Mouse (Mus musculus) heart, postnatal 0 days (tissue): ENCODE measurements at regions not wholly inside any gene's neighbourhood (a gene's known extent, or its start where the extent isn't known, plus 50 kb on each side); places are given as distances from the start of the nearest gene placed in this dataset.

Experiments
- ATAC-seq: fragments of 200-750 bp; cut with Nextera tagmentation; 2 replicates; pipeline ENCODE4 v1.8.0; 2017; ENCODE audit warnings: low read depth, moderate number of reproducible peaks, moderate library complexity; ENCODE audit not compliant: insufficient read depth
- DNase-seq: peaks from one replicate; pipeline ENCODE4 v3.0.0-alpha.2; 2016; ENCODE audit warnings: low spot score
- H3K27ac ChIP-seq: fragments of 300-500 bp; sonication (generic); 2 replicates; pipeline ENCODE4 v1.5.1; 2014; ENCODE audit warnings: low read depth, mild to moderate bottlenecking
- H3K27me3 ChIP-seq: fragments of 300-500 bp; sonication (generic); 2 replicates; pipeline ENCODE4 v1.6.1; 2014; ENCODE audit warnings: low read length, mixed read lengths; ENCODE audit not compliant: control insufficient read depth, insufficient read depth
- H3K36me3 ChIP-seq: fragments of 300-500 bp; sonication (generic); replicated peaks from 2 replicates; pipeline ENCODE4 v1.6.1; 2014; ENCODE audit warnings: low read length, mixed read lengths; ENCODE audit not compliant: control insufficient read depth, insufficient read depth
- H3K4me1 ChIP-seq: fragments of 300-500 bp; sonication (generic); 2 replicates; pipeline ENCODE4 v1.6.1; 2014; ENCODE audit warnings: antibody characterized with exemption; ENCODE audit not compliant: control insufficient read depth, insufficient read depth
- H3K4me2 ChIP-seq: fragments of 300-500 bp; sonication (generic); 2 replicates; pipeline ENCODE4 v1.6.1; 2014; ENCODE audit warnings: low read depth, mild to moderate bottlenecking, low read length, moderate library complexity
- H3K4me3 ChIP-seq: fragments of 300-500 bp; sonication (generic); 2 replicates; pipeline ENCODE4 v1.5.1; 2014; ENCODE audit warnings: low read depth, low read length
- H3K9ac ChIP-seq: fragments of 300-500 bp; sonication (generic); replicated peaks from 2 replicates; pipeline ENCODE4 v1.6.1; 2014; ENCODE audit warnings: low read depth, low read length, mixed read lengths
- H3K9me3 ChIP-seq: fragments of 300-500 bp; sonication (generic); replicated peaks from 2 replicates; pipeline ENCODE4 v1.6.1; 2016; ENCODE audit warnings: low read length; ENCODE audit not compliant: control insufficient read depth
- CTCF ChIP-seq: IDR thresholded peaks from 2 replicates; pipeline ENCODE4 v1.5.1; 2016; ENCODE audit warnings: antibody characterized with exemption, control low read depth, low read depth
- EP300 ChIP-seq: IDR thresholded peaks from 2 replicates; pipeline ENCODE4 v1.6.1; 2016; ENCODE audit warnings: antibody characterized with exemption, low read depth
- WGBS: fragments of 180-500 bp; shearing (Covaris S2); extraction: QIAGEN DNeasy Blood & Tissue Kit; methylation state at CpG from one replicate; pipeline ENCODE4 v1.1.7; 2014; 5-methylcytosine and 5-hydroxymethylcytosine counted together

DNA sequence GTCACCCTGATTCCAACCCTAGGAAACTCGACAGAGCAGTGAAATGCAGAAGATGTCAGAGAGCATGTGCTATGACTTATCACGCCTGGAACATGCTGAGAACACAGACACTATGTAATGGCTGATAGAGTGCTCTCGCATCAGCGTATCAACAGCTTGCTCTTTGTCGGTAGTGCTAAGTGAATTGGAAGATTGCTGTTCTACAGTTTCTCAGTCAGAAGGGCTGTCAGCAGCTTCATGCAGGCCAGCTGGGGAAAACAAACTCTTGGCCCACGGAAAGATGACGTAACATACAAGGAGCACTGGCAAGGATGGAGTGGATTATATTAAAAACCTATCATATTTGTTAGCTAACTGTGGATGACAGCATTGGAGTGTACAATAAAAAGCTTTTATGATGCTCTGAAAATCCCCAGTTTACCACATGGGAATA lies 624.6 kb upstream of the Fam241a start:
- Histone ChIP-seq H3K4me1 (peaks cover 5% of the 10 kb centered on the region; the same call in 1 of the 2 replicates), H3K4me2 (peak overlapping the region; percentile 49), H3K9me3 (peaks cover 10% of the 10 kb centered on the region; the same call in 1 of the 2 replicates), H3K4me3 (peak overlapping the region; percentile 12; the same call in 1 of the 2 replicates), H3K27me3 (peaks cover 32% of the 10 kb centered on the region), H3K36me3 (no peaks in the 10 kb centered on the region), H3K27ac (no peak overlapping the region), H3K9ac (no peak overlapping the region)
- WGBS, result 18% methylated on average over 7 of the region's 7 CpGs
- DNase-seq (peak; percentile 72), ATAC-seq (peak; percentile 89)
- TF ChIP-seq EP300 (no peak), CTCF (no peak)

DNA sequence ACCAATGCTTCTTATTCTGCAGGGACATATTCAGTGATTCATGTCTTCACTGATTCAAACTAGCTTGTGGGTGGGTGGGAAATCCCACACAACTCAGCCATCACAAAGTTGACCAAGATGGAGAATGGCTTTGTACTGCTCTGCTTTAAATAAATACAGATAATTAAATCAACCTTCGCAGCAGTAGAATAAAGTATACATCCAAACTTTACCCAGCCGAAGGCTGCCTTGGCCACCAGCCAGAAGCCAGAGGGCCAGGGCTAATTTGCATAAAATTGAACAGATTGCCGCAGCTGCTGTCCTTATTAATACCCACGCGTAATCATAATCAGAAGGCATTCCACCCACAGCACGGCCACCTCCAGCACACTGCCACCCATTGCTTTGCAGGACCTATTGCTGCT lies 623.8 kb upstream of the Fam241a start:
- no peak overlapping the region for H3K27ac ChIP-seq
- peaks cover 5% of the 10 kb centered on the region; the same call in 1 of the 2 replicates for H3K4me1 ChIP-seq
- H3K4me2 ChIP-seq, result peak overlapping the region; percentile 49
- 31% methylated on average over 6 of the region's 6 CpGs for WGBS
- H3K27me3 ChIP-seq, result peaks cover 35% of the 10 kb centered on the region
- no peak overlapping the region for H3K9ac ChIP-seq
- TF ChIP-seq EP300 (no peak), CTCF (no peak)
- H3K36me3 ChIP-seq, result no peaks in the 10 kb centered on the region
- no peak for ATAC-seq
- no peak for DNase-seq
- H3K9me3 ChIP-seq, result peaks cover 10% of the 10 kb centered on the region; the same call in 1 of the 2 replicates
- H3K4me3 ChIP-seq, result peak overlapping the region; percentile 12; the same call in 1 of the 2 replicates

DNA sequence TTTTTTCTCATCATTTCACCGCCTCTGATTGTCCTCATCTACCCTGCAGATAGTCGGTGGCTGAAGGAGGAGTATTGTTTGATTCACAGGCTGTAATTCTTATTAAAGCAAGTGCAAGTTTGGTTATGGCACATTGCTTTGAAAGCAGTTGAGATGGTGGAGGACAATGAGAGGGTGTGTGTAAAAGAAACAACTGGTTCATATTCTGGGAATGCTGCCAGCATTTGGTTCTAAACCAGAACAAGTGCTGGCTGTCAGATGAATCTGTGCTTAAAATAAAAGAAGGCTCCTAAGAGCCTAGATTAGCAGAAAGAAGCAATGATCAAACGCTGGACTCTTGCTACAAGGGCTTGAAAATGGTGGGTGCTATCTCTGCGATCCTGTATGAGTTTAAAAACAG lies 622.7 kb upstream of the Fam241a start:
- ATAC-seq (no peak), DNase-seq (peak; percentile 56)
- peaks cover 5% of the 10 kb centered on the region; the same call in 1 of the 2 replicates for H3K4me1 ChIP-seq
- no peak overlapping the region for H3K4me3 ChIP-seq
- TF ChIP-seq EP300, result no peak
- no peak for TF ChIP-seq CTCF
- no peak overlapping the region for H3K9ac ChIP-seq
- H3K9me3 ChIP-seq, result peaks cover 10% of the 10 kb centered on the region; the same call in 1 of the 2 replicates
- WGBS, result 27% methylated on average over 4 of the region's 4 CpGs
- H3K4me2 ChIP-seq, result 0 out of 2 replicates have a peak overlapping the region, but pooled peaks have one; percentile 3
- no peaks in the 10 kb centered on the region for H3K36me3 ChIP-seq
- H3K27me3 ChIP-seq, result peaks cover 35% of the 10 kb centered on the region
- H3K27ac ChIP-seq, result no peak overlapping the region

DNA sequence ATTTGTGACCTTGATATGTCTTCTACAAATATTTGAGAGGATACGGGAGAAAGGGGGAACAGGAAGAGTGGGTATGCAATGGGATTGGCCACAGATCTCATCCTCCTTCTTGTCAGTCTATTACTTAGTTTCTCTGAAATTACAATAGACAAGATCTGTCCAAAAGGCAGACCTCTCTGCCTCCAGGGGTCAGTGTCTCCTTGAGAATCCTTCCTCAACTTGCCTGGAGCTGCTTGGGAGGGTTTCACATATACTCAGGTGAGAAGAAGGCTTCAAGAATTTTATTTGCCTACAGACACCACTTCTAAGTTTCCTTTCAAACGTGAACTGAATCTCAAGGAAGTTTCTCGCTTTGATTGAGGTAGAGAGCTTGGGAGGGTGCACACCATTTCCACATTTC lies 575.0 kb upstream of the Fam241a start:
- no peaks in the 10 kb centered on the region for H3K36me3 ChIP-seq
- no peak overlapping the region for H3K9ac ChIP-seq
- H3K27me3 ChIP-seq, result no peaks in the 10 kb centered on the region
- H3K9me3 ChIP-seq, result no peaks in the 10 kb centered on the region
- no peak for DNase-seq
- H3K4me1 ChIP-seq, result no peaks in the 10 kb centered on the region
- H3K4me3 ChIP-seq, result no peak overlapping the region
- ATAC-seq, result no peak
- H3K4me2 ChIP-seq, result no peak overlapping the region
- TF ChIP-seq EP300 (no peak), CTCF (peak; percentile 53)
- 46% methylated on average over 3 of the region's 3 CpGs for WGBS
- H3K27ac ChIP-seq, result no peak overlapping the region

DNA sequence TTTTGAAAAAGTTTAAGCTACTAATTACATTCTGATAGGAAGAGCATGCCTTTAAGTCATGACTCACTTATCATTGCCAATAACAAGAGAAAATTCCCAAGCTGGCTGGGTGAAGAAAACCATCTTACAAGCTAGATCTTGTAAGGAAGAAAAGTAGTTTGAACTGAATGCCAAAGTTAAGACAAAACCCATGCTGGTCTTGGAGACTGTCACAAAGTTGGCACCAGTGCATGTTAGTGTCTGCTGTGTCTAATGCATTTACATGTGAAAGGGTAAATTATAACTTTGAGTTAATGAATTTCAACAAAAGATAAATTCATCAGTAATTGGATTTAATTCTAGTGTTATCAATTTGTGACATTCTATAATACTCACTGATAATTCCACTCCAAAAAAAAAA lies 533.6 kb upstream of the Fam241a start:
- Histone ChIP-seq H3K27ac (no peak overlapping the region), H3K4me1 (no peaks in the 10 kb centered on the region), H3K27me3 (no peaks in the 10 kb centered on the region), H3K4me3 (no peak overlapping the region), H3K9me3 (no peaks in the 10 kb centered on the region), H3K9ac (no peak overlapping the region), H3K4me2 (no peak overlapping the region), H3K36me3 (no peaks in the 10 kb centered on the region)
- no peak for ATAC-seq
- DNase-seq, result no peak
- no peak for TF ChIP-seq EP300
- no peak for TF ChIP-seq CTCF

DNA sequence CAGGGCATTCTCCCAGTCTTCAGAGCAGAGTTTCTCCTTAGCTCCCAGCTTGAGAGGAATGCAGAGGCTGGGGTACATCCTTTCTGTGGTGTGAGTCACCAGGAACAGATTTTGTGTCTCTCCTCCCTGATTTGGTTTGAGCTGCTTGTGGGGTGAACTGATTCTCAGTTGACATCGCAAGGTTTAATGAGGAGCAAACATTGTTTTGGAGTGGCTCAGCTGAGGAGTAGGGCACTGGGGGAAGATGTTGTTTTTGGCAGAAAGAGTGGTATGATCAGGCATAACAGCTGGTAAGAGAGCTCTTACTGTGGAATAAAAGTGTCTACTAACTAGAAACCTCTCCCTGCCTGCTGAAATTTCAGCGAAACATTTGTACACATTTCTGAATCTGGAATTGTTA lies 519.4 kb upstream of the Fam241a start:
- Histone ChIP-seq H3K27me3 (no peaks in the 10 kb centered on the region), H3K9ac (no peak overlapping the region), H3K4me1 (no peaks in the 10 kb centered on the region), H3K27ac (no peak overlapping the region), H3K9me3 (no peaks in the 10 kb centered on the region), H3K4me3 (no peak overlapping the region), H3K36me3 (no peaks in the 10 kb centered on the region), H3K4me2 (no peak overlapping the region)
- TF ChIP-seq EP300, result no peak
- TF ChIP-seq CTCF, result no peak
- DNase-seq (no peak), ATAC-seq (no peak)
- WGBS, result 75% methylated on average over 2 of the region's 2 CpGs
